Mouse (Mus musculus) forebrain, postnatal 0 days (tissue): ENCODE results near the gene Letm1. TPM values are rescaled to one million over a fixed set of nuclear protein-coding genes. Genes with fewer than 3 reads are reported as not detected.

Experiments used
- ATAC-seq: fragments of 200-750 bp; cut with Nextera tagmentation; 2 replicates; pipeline ENCODE4 v1.8.0; 2017; ENCODE audit warnings: mild to moderate bottlenecking, moderate library complexity
- DNase-seq: peaks from one replicate; pipeline ENCODE4 v3.0.0-alpha.2; 2015
- H3K27ac ChIP-seq: fragments of 300-500 bp; sonication (generic); 2 replicates; pipeline ENCODE4 v1.5.1; 2014; ENCODE audit warnings: low read depth, mild to moderate bottlenecking, antibody characterized with exemption, low read length, moderate library complexity, mixed read lengths
- H3K27me3 ChIP-seq: fragments of 300-500 bp; sonication (generic); 2 replicates; pipeline ENCODE4 v1.6.1; 2014; ENCODE audit warnings: mild to moderate bottlenecking, low read length, mixed read lengths; ENCODE audit not compliant: insufficient read depth
- H3K36me3 ChIP-seq: fragments of 300-500 bp; sonication (generic); 2 replicates; pipeline ENCODE4 v1.6.1; 2014; ENCODE audit warnings: mild to moderate bottlenecking, moderate library complexity; ENCODE audit not compliant: insufficient read depth
- H3K4me1 ChIP-seq: fragments of 300-500 bp; sonication (generic); 2 replicates; pipeline ENCODE4 v1.6.1; 2014; ENCODE audit warnings: antibody characterized with exemption; ENCODE audit not compliant: insufficient read depth
- H3K4me2 ChIP-seq: fragments of 300-500 bp; sonication (generic); 2 replicates; pipeline ENCODE4 v1.6.1; 2014; ENCODE audit warnings: low read depth, mild to moderate bottlenecking, moderate library complexity
- H3K4me3 ChIP-seq: fragments of 300-500 bp; sonication (generic); 2 replicates; pipeline ENCODE4 v1.5.1; 2014; ENCODE audit warnings: low read depth, low read length, mixed read lengths
- H3K9ac ChIP-seq: fragments of 300-500 bp; sonication (generic); 2 replicates; pipeline ENCODE4 v1.6.1; 2014; ENCODE audit warnings: mild to moderate bottlenecking
- H3K9me3 ChIP-seq: fragments of 300-500 bp; sonication (generic); 2 replicates; pipeline ENCODE4 v1.6.1; 2016; ENCODE audit warnings: low read length
- CTCF ChIP-seq: sonication (generic); IDR thresholded peaks from 2 replicates; pipeline ENCODE4 v1.5.1; 2016; ENCODE audit warnings: antibody characterized with exemption, control low read depth, low read depth
- WGBS: fragments of 180-500 bp; shearing (Covaris S2); extraction: QIAGEN DNeasy Blood & Tissue Kit; methylation state at CpG from one replicate; pipeline ENCODE4 v1.1.7; 2014; 5-methylcytosine and 5-hydroxymethylcytosine counted together
- polyA plus RNA-seq: library from polyadenylated mRNA; unstranded; fragments of >200 nt; fragmentation: Nextera tagmentation; extraction: Ambion mirVana; gene quantifications from 2 replicates; pipeline ENCODE4 v1.2.1, GENCODE M21; 2015
- total RNA-seq: library from RNA; depleted of rRNA; stranded (reverse); fragments of >200 nt; gene quantifications from 2 replicates; pipeline ENCODE4 v1.2.3, GENCODE M21; 2014

The Letm1 gene
- total and polyA plus RNA-seq, 2 experiments from 2014 or later: 48.6 to 83.6 TPM

- no peak overlapping the region for H3K9ac ChIP-seq
- H3K9me3 ChIP-seq: no peaks in the 10 kb centered on the region
- H3K4me1 ChIP-seq: no peaks in the 10 kb centered on the region; the same call in 1 of the 2 replicates
- no peak for DNase-seq
- no peak; the same call in 1 of the 2 replicates for ATAC-seq
- H3K27ac ChIP-seq: no peak overlapping the region
- no peak overlapping the region for H3K4me2 ChIP-seq
- H3K36me3 ChIP-seq: peaks cover 12% of the 10 kb centered on the region; the same call in 1 of the 2 replicates
- H3K27me3 ChIP-seq: no peaks in the 10 kb centered on the region
- no peak for TF ChIP-seq CTCF
- WGBS: 60% methylated on average over 7 of the region's 7 CpGs
- no peak overlapping the region for H3K4me3 ChIP-seq
These were observed 53.8 kb downstream of the Letm1 start for GRCm38 (mm10) chr5:33728841-33729240.

GRCm38 (mm10) chr5:33726891-33727290 is 55.7 kb downstream of the Letm1 start:
- Histone ChIP-seq H3K4me2 (no peak overlapping the region), H3K4me3 (no peak overlapping the region), H3K4me1 (no peaks in the 10 kb centered on the region; the same call in 1 of the 2 replicates), H3K9ac (no peak overlapping the region), H3K27me3 (no peaks in the 10 kb centered on the region), H3K9me3 (no peaks in the 10 kb centered on the region), H3K27ac (no peak overlapping the region), H3K36me3 (0 out of 2 replicates have a peak, but pooled peaks cover 7% of the 10 kb centered on the region)
- TF ChIP-seq CTCF: no peak
- DNase-seq: no peak
- 68% methylated on average over 1 of the region's 1 CpGs for WGBS
- no peak for ATAC-seq

GRCm38 (mm10) chr5:33726081-33726647 is 56.5 kb downstream of the Letm1 start:
- 0 out of 2 replicates have a peak overlapping the region, but pooled peaks have one; percentile 5 for H3K4me2 ChIP-seq
- H3K9ac ChIP-seq: no peak overlapping the region
- ATAC-seq (0 out of 2 replicates have a peak, but pooled peaks have one; percentile 3), DNase-seq (no peak)
- H3K4me1 ChIP-seq: no peaks in the 10 kb centered on the region; the same call in 1 of the 2 replicates
- no peak overlapping the region for H3K4me3 ChIP-seq
- no peaks in the 10 kb centered on the region for H3K9me3 ChIP-seq
- WGBS: 50% methylated on average over 7 of the region's 7 CpGs
- H3K27ac ChIP-seq: no peak overlapping the region
- no peaks in the 10 kb centered on the region for H3K27me3 ChIP-seq
- no peak for TF ChIP-seq CTCF
- H3K36me3 ChIP-seq: no peaks in the 10 kb centered on the region

- Histone ChIP-seq H3K4me2 (peak overlapping the region; percentile 98), H3K9me3 (no peaks in the 10 kb centered on the region), H3K4me3 (peak overlapping the region; percentile 62), H3K4me1 (no peaks in the 10 kb centered on the region; the same call in 1 of the 2 replicates), H3K27me3 (no peaks in the 10 kb centered on the region), H3K27ac (0 out of 2 replicates have a peak overlapping the region, but pooled peaks have one; percentile 40), H3K9ac (peak overlapping the region; percentile 65), H3K36me3 (no peaks in the 10 kb centered on the region)
- ATAC-seq (0 out of 2 replicates have a peak, but pooled peaks have one; percentile 14), DNase-seq (peak; percentile 35)
- 4% methylated on average over 36 of the region's 36 CpGs for WGBS
- TF ChIP-seq CTCF: no peak
These were observed 58.8 kb downstream of the Letm1 start for GRCm38 (mm10) chr5:33723641-33724465.

GRCm38 (mm10) chr5:33723019-33723640 is 59.5 kb downstream of the Letm1 start:
- no peaks in the 10 kb centered on the region; the same call in 1 of the 2 replicates for H3K4me1 ChIP-seq
- ATAC-seq: peak; percentile 26; the same call in 1 of the 2 replicates
- H3K27me3 ChIP-seq: no peaks in the 10 kb centered on the region
- no peaks in the 10 kb centered on the region for H3K9me3 ChIP-seq
- H3K4me2 ChIP-seq: peak overlapping the region; percentile 98
- H3K9ac ChIP-seq: peak overlapping the region; percentile 65
- H3K36me3 ChIP-seq: no peaks in the 10 kb centered on the region
- DNase-seq: peak; percentile 30
- H3K4me3 ChIP-seq: peak overlapping the region; percentile 62
- H3K27ac ChIP-seq: peak overlapping the region; percentile 40; the same call in 1 of the 2 replicates
- under 1% methylated on average over 61 of the region's 61 CpGs for WGBS
- TF ChIP-seq CTCF: peak; percentile 1; the same call in 1 of the 2 replicates

GRCm38 (mm10) chr5:33722266-33723018 is 60.2 kb downstream of the Letm1 start:
- Histone ChIP-seq H3K9ac (peak overlapping the region; percentile 65), H3K9me3 (no peaks in the 10 kb centered on the region), H3K4me2 (peak overlapping the region; percentile 98), H3K36me3 (no peaks in the 10 kb centered on the region), H3K27me3 (no peaks in the 10 kb centered on the region), H3K27ac (peak overlapping the region; percentile 40; the same call in 1 of the 2 replicates), H3K4me3 (peak overlapping the region; percentile 62), H3K4me1 (no peaks in the 10 kb centered on the region; the same call in 1 of the 2 replicates)
- TF ChIP-seq CTCF: peak; percentile 35; the same call in 1 of the 2 replicates
- 1% methylated on average over 53 of the region's 53 CpGs for WGBS
- DNase-seq (peak; percentile 48), ATAC-seq (peak; percentile 25)
